Mouse (Mus musculus) left cerebral cortex, adult 9 months (tissue): ENCODE results near the gene Eps8l3.

ENCODE experiments used
- DNase-seq, 2 experiments: peaks; one replicate each; pipeline ENCODE4 v3.0.0; 2022; ENCODE audit warnings: low spot score in 2 of 2

Gene Eps8l3

GRCm38 (mm10) chr3:107895720-107896569 lies 18.9 kb downstream of the Eps8l3 start, which contains the start of gene Gstm5:
Gstm5 (plus strand) TSS chr3:107895821.
- DNase-seq, result peak; percentile 74 to 90

GRCm38 (mm10) chr3:107898691-107899090 lies 21.7 kb downstream of the Eps8l3 start:
- DNase-seq, result no peak

- DNase-seq, result no peak
Measured at GRCm38 (mm10) chr3:107900955-107901673, 24.1 kb downstream of the Eps8l3 start.

GRCm38 (mm10) chr3:107905942-107906341 lies 28.9 kb downstream of the Eps8l3 start:
- no peak for DNase-seq

GRCm38 (mm10) chr3:107916674-107917073 lies 39.6 kb downstream of the Eps8l3 start:
- no peak for DNase-seq

- DNase-seq, result no peak
Measured at GRCm38 (mm10) chr3:107917097-107917496, 40.1 kb downstream of the Eps8l3 start.

- peak in 1 of 2 experiments; percentile 83 for DNase-seq
Measured at GRCm38 (mm10) chr3:107917783-107918408, 40.9 kb downstream of the Eps8l3 start.

GRCm38 (mm10) chr3:107920348-107920747 lies 43.3 kb downstream of the Eps8l3 start:
- DNase-seq, result no peak

- DNase-seq, result no peak
Measured at GRCm38 (mm10) chr3:107925335-107925734, 48.3 kb downstream of the Eps8l3 start.

- no peak for DNase-seq
Measured at GRCm38 (mm10) chr3:107927841-107928240, 50.8 kb downstream of the Eps8l3 start.

GRCm38 (mm10) chr3:107928691-107929090 lies 51.7 kb downstream of the Eps8l3 start:
- no peak for DNase-seq

- no peak for DNase-seq
Measured at GRCm38 (mm10) chr3:107929243-107929642, 52.2 kb downstream of the Eps8l3 start.

- no peak for DNase-seq
Measured at GRCm38 (mm10) chr3:107929731-107930130, 52.7 kb downstream of the Eps8l3 start.

- DNase-seq, result no peak
Measured at GRCm38 (mm10) chr3:107931134-107931533, 54.1 kb downstream of the Eps8l3 start.

- DNase-seq, result peak; percentile 94 to 99
Measured at GRCm38 (mm10) chr3:107931670-107932069, 54.6 kb downstream of the Eps8l3 start, which contains the start of gene Gstm7. Gstm7 (minus strand) TSS chr3:107931817.

GRCm38 (mm10) chr3:107932128-107932527 lies 55.1 kb downstream of the Eps8l3 start:
- no peak for DNase-seq

GRCm38 (mm10) chr3:107935268-107935667 lies 58.2 kb downstream of the Eps8l3 start:
- DNase-seq, result no peak

- DNase-seq, result no peak
Measured at GRCm38 (mm10) chr3:107935888-107936287, 58.9 kb downstream of the Eps8l3 start.

- DNase-seq, result peak in 1 of 2 experiments; percentile 70
Measured at GRCm38 (mm10) chr3:107939403-107939802, 62.4 kb downstream of the Eps8l3 start.

GRCm38 (mm10) chr3:107939830-107940229 lies 62.8 kb downstream of the Eps8l3 start:
- peak; percentile 58 to 67 for DNase-seq

- DNase-seq, result no peak
Measured at GRCm38 (mm10) chr3:107940524-107940923, 63.5 kb downstream of the Eps8l3 start.

- no peak for DNase-seq
Measured at GRCm38 (mm10) chr3:107941261-107941660, 64.2 kb downstream of the Eps8l3 start.
